Mouse (Mus musculus) fibroblast of lung, adult 2 months (primary cell): ENCODE data around the gene Slc2a13.

Source experiments
- DNase-seq: peaks from one replicate; pipeline ENCODE4 v3.0.0-alpha.2; 2011; ENCODE audit warnings: low read depth

The Slc2a13 gene

DNA sequence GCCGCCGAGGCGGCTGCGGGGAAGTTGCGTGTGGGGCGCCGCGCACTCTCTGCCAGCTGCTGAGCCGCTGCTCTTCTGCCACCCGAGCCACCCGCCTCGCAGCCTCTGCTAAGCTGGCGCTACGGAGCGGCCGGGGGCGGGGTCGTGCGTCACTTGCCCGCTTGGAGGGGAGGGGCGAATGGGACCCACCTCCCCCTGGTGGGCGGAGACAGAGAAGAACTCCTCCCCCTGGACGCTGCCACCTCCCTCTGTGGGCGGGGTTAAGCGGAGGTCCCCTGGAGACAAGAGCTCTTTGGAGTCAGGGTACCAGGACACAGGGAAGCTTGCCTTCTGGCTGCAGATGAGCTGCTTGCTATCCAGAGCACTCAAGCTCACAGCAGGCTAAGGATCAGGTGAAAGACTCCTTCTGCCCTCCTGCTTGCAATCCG is at the start of gene Slc2a13:
Gene Slc2a13 (minus strand): TSS at position 151 of the 428 bp plus-strand sequence.
- DNase-seq = peak; percentile 65

DNA sequence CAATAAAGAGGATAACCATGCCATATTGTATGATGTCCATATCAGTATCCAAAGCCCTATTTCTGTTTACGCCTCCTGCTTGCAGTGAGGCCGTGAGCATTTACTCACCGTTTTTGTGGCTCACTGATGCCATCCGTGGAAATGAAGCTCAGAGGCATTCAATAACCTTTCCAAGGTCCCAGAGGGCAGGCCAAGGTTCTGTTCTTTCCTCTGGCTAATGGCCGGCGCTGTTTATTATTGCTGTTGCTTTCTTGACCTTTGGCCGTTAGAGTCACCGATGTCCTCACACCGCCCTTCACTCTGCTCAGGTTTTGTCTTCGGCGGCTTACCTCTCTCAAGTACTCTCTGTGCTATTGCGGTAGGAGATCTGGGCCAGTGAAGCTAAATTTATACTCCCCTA is 43.0 kb upstream of the Slc2a13 start:
- no peak for DNase-seq

DNA sequence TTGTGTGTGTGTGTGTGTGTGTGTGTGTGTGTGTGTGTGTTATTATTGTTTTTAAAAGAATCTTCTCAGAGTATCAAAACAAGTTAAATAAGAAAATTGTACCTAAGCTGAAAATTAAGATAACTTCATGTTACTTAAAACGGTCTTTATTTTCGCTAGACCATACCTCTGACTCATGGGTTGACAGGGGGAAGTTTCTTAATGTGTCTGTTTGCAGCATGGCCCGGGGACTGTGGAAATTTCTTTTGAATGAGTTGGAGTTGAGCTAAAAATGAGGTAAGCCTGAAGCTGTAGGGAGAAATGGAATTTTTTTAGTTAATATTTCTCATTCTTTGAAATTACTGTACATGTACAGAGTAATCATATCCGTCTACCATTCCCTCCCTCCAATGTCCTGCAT is 42.5 kb upstream of the Slc2a13 start:
- peak; percentile 41 for DNase-seq

DNA sequence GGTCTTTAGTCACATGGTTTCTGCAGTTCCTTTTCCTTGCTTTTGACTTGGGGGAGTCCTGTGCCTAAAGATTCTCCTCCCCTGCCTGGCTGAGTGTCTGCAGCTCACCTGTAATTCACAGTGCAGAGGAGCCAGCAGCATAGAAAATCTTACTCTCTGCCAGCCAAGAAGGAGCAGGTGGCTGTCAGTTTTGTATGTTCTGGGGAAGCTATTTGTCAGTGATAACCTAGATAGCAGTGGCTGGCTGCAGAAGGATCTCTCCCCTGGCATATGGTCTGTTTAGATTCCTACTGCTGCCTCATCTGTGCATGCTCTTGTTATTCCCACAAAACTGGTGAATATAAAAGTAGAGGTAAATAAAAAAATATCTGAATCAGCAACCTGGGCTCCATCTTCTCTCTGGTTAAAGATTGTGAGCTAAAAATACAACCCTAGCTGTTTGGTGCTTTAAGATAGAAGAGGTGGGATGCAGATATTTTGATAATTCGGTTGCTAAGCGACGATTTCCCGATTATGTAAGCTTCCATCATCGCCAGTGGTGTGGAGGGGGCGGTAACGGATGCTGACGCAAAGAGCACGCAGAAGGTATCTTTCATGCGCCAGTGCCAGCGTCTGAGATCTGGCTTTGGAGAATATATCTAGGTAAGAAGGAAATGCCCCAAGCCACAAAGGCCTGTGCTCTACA is 41.1 kb upstream of the Slc2a13 start:
- DNase-seq = no peak

GRCm38 (mm10) chr15:91609713-91610112 is 36.7 kb upstream of the Slc2a13 start:
- no peak for DNase-seq

- DNase-seq = no peak
Measured at GRCm38 (mm10) chr15:91608811-91609210, 35.8 kb upstream of the Slc2a13 start.

DNA sequence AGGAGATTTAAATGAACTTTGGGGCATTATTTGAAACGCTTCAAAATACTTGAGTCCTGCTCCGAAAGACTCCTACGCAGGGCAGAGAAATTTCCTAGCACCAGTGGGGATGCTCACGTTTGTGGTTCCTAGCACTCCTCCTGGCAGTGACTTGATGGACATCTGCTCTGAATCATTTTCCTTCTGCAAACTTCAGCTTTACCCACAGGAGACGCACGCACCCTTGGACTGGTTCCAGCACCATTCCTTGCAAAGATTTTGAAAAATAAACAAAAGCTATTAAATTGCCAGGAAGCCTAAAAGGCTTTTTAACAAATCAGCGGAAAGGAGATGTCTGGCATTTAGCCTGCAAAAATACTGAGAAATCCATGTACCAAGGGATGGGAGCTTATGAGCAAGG is 28.1 kb upstream of the Slc2a13 start:
- DNase-seq = peak; percentile 56

DNA sequence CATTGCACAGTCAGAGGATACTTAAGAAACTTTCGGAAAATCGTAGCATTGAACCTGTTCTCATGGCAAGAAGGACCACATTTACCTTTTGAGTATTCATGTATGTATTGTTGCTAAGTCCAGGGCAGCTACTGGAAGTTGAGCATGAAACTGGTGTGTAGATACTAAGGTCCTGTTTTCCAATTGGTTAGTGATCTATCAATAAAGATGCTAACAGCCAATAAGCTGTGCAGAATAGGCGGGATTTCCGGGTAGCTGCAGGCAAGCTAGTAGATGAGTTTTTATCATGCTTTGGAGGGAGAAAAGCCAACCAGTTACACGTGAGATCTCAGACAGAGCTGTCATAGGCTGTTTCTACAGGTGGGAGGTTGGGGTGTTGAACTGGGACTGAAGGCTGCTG is 24.2 kb upstream of the Slc2a13 start:
- DNase-seq = no peak

GRCm38 (mm10) chr15:91574492-91574891 is 1.4 kb upstream of the Slc2a13 start:
- peak; percentile 58 for DNase-seq

DNA sequence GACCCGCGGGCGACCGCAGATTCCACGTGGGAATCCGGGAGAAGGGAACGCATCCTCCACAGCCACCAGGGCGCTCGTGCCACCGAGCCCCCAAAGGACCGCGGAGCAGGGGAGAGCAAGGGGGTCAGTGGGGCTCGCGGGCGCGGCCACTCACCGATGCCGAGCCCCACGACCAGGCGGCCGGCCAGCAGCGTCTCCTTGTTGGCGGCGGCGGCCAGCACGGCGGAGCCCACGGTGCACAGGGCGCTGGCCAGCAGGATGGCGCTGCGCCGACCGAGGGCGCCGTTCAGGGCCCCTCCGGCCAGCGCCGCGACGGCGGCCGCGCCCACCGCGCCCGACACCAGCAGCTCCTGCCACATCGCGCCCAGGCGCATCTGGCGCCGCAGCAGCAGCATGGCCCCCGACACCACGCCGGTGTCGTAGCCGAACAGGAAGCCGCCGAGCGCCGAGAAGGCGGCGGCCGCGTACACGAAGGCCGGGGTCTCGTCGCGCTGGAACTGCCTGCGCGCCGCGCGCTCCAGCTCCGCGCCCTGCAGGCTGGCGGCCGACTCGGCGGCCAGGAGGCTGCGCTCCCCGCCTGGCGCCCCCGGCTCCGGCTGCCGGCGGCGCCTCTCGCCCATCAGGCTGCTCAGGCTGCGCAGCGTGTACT is 516 bp downstream of the Slc2a13 start:
- DNase-seq = no peak

DNA sequence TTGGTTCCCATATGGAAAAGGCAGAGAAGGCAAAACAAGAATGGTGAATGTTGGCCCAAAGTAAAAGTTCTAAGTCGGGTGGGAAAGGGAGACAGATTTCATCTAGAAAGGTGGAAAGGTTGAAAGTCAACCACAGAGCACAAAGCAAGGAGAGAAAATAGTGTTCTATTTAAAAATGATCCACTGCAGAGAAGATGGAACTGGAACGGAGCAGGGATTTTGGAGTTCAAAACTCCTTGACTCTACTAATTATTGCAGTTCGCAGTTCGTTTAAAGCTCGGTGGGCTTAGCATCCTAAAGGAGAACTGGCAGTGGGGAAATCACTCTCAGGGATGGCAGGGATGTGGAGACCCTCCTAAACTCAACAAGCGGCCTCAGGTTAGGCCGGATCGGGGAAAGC is 1.1 kb downstream of the Slc2a13 start:
- no peak for DNase-seq

DNA sequence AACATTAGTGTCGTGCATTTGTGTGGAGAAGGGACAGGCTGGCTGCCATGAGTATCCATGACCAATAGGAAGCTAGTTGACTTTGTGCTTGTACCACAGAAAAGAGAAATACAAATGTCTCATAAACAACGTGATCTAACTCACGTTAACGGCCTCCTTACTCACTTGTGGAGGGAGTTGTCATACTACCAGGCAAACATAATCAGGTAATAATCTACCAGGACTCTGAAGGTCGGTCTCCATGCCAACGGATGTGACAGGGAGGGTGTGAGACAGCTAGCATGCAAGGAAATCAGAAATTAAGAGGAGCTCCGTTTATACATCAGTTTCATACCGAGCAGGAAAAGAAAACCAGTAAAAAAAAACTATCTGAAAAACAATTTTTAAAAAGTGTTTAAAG is 6.3 kb downstream of the Slc2a13 start:
- DNase-seq = no peak

DNA sequence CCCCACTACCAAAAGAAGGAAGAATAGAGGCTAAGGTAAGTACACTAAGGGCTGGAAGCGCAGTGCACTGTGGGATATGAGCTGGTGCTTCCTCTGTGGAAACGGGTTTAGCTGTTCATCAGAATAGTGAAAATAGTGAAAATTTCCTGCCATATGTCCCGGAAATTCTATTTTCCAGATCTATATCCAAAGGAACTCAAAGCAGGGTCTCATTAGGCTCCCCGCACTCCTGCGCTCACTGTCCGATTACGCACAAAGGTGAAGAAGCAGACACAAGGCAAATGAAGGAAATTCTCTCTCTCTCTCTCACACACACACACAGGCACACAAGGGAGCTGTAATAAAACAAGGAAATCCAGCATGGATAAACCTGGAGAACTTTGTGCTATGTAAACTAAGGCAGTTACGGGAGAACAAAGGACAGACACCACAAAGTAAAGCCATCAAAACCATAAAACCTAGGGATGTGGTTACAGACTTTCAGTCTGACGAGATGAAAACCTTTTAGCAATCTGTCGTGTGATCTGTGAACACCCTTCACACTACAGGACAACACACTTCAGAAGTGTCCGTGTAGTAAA is 7.9 kb downstream of the Slc2a13 start:
- no peak for DNase-seq

GRCm38 (mm10) chr15:91561728-91562127 is 11.3 kb downstream of the Slc2a13 start:
- no peak for DNase-seq

GRCm38 (mm10) chr15:91555336-91555736 is 17.7 kb downstream of the Slc2a13 start:
- DNase-seq = no peak

- no peak for DNase-seq
Measured at GRCm38 (mm10) chr15:91548586-91549268, 24.3 kb downstream of the Slc2a13 start.

DNA sequence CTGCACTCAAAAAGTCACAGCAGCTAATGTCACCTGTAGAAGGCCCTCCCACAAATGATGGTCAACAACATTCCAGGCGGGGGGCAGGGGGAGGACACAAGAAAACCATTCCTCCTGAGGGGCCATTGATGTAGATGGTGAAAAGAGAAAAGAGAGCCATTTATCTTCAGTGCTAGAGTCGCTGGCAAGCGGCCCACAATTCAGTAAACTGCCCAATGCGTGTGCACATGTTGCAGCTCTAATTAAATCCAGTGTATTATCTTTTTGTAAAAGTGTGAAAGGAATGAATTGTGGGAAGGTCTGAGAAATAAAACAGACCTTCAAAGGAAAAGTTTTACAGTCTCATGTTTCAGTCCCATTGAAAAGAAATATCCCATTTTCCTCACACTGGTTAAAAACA is 28.5 kb downstream of the Slc2a13 start:
- no peak for DNase-seq

DNA sequence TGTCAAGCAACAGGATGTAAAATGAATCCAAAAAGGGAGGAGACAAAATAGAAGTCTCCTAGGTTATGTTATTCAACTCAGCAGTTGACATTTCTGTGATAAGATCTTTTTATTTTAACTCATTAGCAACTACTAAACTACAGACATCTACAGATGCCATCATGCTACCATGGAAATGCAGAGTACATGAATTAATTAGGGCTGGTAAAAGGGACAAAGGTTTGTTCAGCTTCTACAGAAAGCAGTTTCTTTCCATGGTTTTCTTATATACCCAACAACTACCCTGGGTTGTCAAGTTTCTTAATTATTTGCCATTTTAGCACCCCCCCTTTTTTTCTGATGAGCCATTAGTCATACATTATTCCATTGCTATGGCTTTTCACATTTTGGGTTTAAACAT is 34.6 kb downstream of the Slc2a13 start:
- no peak for DNase-seq

DNA sequence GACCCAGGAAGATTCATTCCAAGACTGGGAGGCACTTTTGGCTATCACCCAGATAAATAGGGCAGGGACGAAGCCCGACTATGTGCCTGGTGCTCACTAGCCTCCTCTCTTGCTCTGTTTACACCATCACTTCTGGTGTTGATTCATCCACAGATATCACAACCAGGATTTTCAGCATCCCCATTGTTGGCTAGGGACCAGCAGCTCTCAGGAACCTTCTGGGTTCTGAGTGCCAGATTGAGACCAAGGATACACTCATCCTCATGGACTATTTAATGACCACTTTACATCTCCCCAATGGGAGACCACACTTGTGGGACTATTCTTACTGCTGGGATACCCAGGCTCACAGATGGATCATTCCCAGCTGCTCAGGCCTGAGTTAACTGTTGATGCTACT is 46.2 kb downstream of the Slc2a13 start:
- DNase-seq = no peak

- DNase-seq = no peak
Measured at GRCm38 (mm10) chr15:91526166-91526565, 46.9 kb downstream of the Slc2a13 start.

DNA sequence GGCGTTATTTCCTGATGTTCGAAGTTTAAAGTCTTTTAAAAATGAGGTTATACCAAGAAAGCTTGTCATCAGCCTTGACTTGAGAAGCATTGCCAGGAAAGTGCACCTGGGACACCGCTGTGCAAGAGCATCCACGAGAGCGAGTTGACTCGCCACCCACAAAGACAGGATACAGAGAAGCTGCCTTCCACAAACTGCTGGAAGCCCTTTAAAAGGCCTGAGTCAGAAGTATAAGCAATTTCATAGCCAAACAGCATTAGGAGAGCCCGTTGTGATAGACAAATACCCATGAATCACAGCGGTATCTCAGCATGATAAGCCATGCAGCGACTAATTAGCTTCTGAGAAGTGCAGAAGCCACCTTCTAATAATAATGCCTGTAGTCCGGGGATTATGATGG is 48.6 kb downstream of the Slc2a13 start:
- DNase-seq = no peak

- no peak for DNase-seq
Measured at GRCm38 (mm10) chr15:91503291-91503690, 69.8 kb downstream of the Slc2a13 start.

GRCm38 (mm10) chr15:91502661-91503060 is 70.4 kb downstream of the Slc2a13 start:
- DNase-seq = peak; percentile 6
